Comparison of ENCODE assay signal across 7 mouse cellular contexts in genomic region chr3:9340788-9341187, GRCm38 (mm10).
DNase-seq lines count a peak whose midpoint lies in the region; ATAC-seq and TF ChIP-seq lines count a peak whose summit lies in the region.

No protein-coding gene starts in this region.

- ATAC-seq in granulocyte monocyte progenitor cell, adult 5-6 weeks (replicated peaks; ENCODE audit: poor library complexity, severe bottlenecking), result peak; percentile 70

- in situ Hi-C loops in ES-E14 (cut with MboI; ENCODE audit: low sequenced_read_pairs in 2 of 2, unreplicated experiment in 2 of 2), result loop anchor here in 1 of 2 experiments (10.0 kb wide), 1 partner anchor 266 kb away; no protein-coding TSS in a partner anchor

- no peaks in the 10 kb centered on the region for H3K36me3 ChIP-seq in ES-E14 (ENCODE audit: control insufficient read depth, insufficient read depth, low read length, poor library complexity, severe bottlenecking)

- peak overlapping the region; percentile 59; the same call in 1 of the 2 replicates for H3K9ac ChIP-seq in ES-E14 (ENCODE audit: insufficient read depth, low read depth, low read length, poor library complexity, severe bottlenecking)

- peaks cover 2 to 9% of the 10 kb centered on the region in 2 experiments; a peak in 1 of 4 replicates for H3K4me1 ChIP-seq in ES-E14 (ENCODE audit: control insufficient read depth in 2 of 2, insufficient read depth in 2 of 2, low read length in 2 of 2, poor library complexity in 1 of 2)

- DNase-seq in ES-E14 (ENCODE audit: low read depth, low spot score), result no peak
- peak; percentile 76 for DNase-seq in adrenal gland, postnatal 10 days
- DNase-seq in kidney, adult 18-20 months, result peak; percentile 63
- peak; percentile 51 to 70 for DNase-seq in lung, adult 18-20 months
- DNase-seq in retina, embryonic 14.5 days (ENCODE audit: low spot score), result peak; percentile 81
- DNase-seq in layer of hippocampus, adult 11-12 months (ENCODE audit: low spot score), result no peak

- H3K9me3 ChIP-seq in ES-E14 (ENCODE audit: control insufficient read depth, insufficient read depth, low read depth, low read length), result no peaks in the 10 kb centered on the region

- H3K27ac ChIP-seq in ES-E14 (ENCODE audit: insufficient read depth, low read depth, low read length, poor library complexity, severe bottlenecking), result no peak overlapping the region

- H3K4me3 ChIP-seq in ES-E14 (ENCODE audit: insufficient read depth in 1 of 2, low read depth in 1 of 2, low read length in 2 of 2, poor library complexity in 1 of 2, severe bottlenecking in 1 of 2), result peak overlapping the region; percentile 47 to 57; a peak in 3 of 4 replicates

TF ChIP-seq in ES-E14, 5 proteins besides CTCF, POLR2A, EP300 and RAD21:
- no peak for TF ChIP-seq HCFC1 (IDR thresholded peaks at IDR 0.05; ENCODE audit: borderline replicate concordance, insufficient read depth, low read length)
- TF ChIP-seq ZNF384 (IDR thresholded peaks at IDR 0.05; ENCODE audit: low read depth, low read length), result no peak
- no peak for TF ChIP-seq ZC3H11A (IDR thresholded peaks at IDR 0.05; ENCODE audit: borderline replicate concordance, low read depth, low read length)
- TF ChIP-seq CHD2 (IDR thresholded peaks at IDR 0.05; ENCODE audit: low read depth, low read length), result no peak
- no peak for TF ChIP-seq MAFK (IDR thresholded peaks at IDR 0.05; ENCODE audit: insufficient read depth, low read depth, low read length)

Comparison
In these comparisons a context has a peak if more than half of its experiments do, and no peak if none do; other contexts are left out.
1. DNase-seq: peak in adrenal gland, postnatal 10 days (single experiment), kidney, adult 18-20 months (single experiment), lung, adult 18-20 months (2 of 2) and retina, embryonic 14.5 days (single experiment); none in ES-E14 (single experiment) and layer of hippocampus, adult 11-12 months (single experiment).